Mouse (Mus musculus): ENCODE results near the gene Gm49380.

Gm49380 gene

GRCm38 (mm10) chr9:44045158-44045883 lies 68.0 kb downstream of the Gm49380 start:
- no peak for DNase-seq

GRCm38 (mm10) chr9:44044426-44045157 lies 68.7 kb downstream of the Gm49380 start:
- DNase-seq, result no peak

- no peak for DNase-seq
These were observed 69.4 kb downstream of the Gm49380 start for GRCm38 (mm10) chr9:44043708-44044425.

GRCm38 (mm10) chr9:44042836-44043707 lies 70.2 kb downstream of the Gm49380 start, which contains the start of gene Thy1:
TSS of gene Thy1 (plus strand) at chr9:44043384.
- peak in 1 of 2 experiments; percentile 16 for DNase-seq

GRCm38 (mm10) chr9:44042396-44042680 lies 71.0 kb downstream of the Gm49380 start:
- DNase-seq, result no peak

GRCm38 (mm10) chr9:44041511-44042395 lies 71.5 kb downstream of the Gm49380 start:
- DNase-seq, result no peak

GRCm38 (mm10) chr9:44037106-44037505 lies 76.2 kb downstream of the Gm49380 start:
- DNase-seq, result no peak

GRCm38 (mm10) chr9:44033957-44034727 lies 79.2 kb downstream of the Gm49380 start:
- no peak for DNase-seq

- no peak for DNase-seq
These were observed 80.0 kb downstream of the Gm49380 start for GRCm38 (mm10) chr9:44033317-44033716.

- DNase-seq, result no peak
These were observed 81.4 kb downstream of the Gm49380 start for GRCm38 (mm10) chr9:44031946-44032345.

- no peak for DNase-seq
These were observed 82.2 kb downstream of the Gm49380 start for GRCm38 (mm10) chr9:44031079-44031478.

- no peak for DNase-seq
These were observed 82.7 kb downstream of the Gm49380 start for GRCm38 (mm10) chr9:44030646-44031045.

GRCm38 (mm10) chr9:44029580-44030236 lies 83.6 kb downstream of the Gm49380 start:
- no peak for DNase-seq

GRCm38 (mm10) chr9:44024096-44024495 lies 89.2 kb downstream of the Gm49380 start:
- DNase-seq, result no peak

- DNase-seq, result no peak
These were observed 91.0 kb downstream of the Gm49380 start for GRCm38 (mm10) chr9:44022100-44022847.

GRCm38 (mm10) chr9:44020001-44020400 lies 93.3 kb downstream of the Gm49380 start:
- DNase-seq, result no peak

- DNase-seq, result no peak
These were observed 95.5 kb downstream of the Gm49380 start for GRCm38 (mm10) chr9:44017846-44018245.
